Mouse (Mus musculus) layer of hippocampus, adult 2 months (tissue): ENCODE measurements around the gene Gng12. TPM values are rescaled to one million over a fixed set of nuclear protein-coding genes. Genes with fewer than 3 reads are reported as not detected.

ENCODE experiments used
- DNase-seq, 2 experiments: peaks; one replicate each; pipeline ENCODE4 v3.0.0; 2022; ENCODE audit warnings: low spot score in 2 of 2
- H3K27ac ChIP-seq: fragments of 200-600 bp; 2 replicates; pipeline ENCODE4 v1.8.1; 2022
- H3K4me3 ChIP-seq: fragments of 200-600 bp; 2 replicates; pipeline ENCODE4 v1.8.1; 2022; ENCODE audit warnings: mild to moderate bottlenecking
- CTCF ChIP-seq: fragments of 200-600 bp; conservative IDR thresholded peaks from 2 replicates; pipeline ENCODE4 v1.8.1; 2022; ENCODE audit warnings: antibody characterized with exemption, mild to moderate bottlenecking, moderate library complexity
- total RNA-seq, 2 experiments: library from RNA; stranded (reverse); gene quantifications; 2 replicates each; pipeline ENCODE4 v1.2.3; 2021

The Gng12 gene
- total RNA-seq, 2 experiments from 2014 or later = 61.8 to 62.6 TPM

- TF ChIP-seq CTCF = no peak
- Histone ChIP-seq H3K4me3 (peak overlapping the region; percentile 80), H3K27ac (peak overlapping the region; percentile 86; the same call in 1 of the 2 replicates)
- DNase-seq = no peak
Measured at GRCm38 (mm10) chr6:66897994-66898393, 1.8 kb downstream of the Gng12 start.

- TF ChIP-seq CTCF = no peak
- DNase-seq = no peak
- Histone ChIP-seq H3K4me3 (no peak overlapping the region), H3K27ac (no peak overlapping the region)
Measured at GRCm38 (mm10) chr6:66901926-66902325, 5.7 kb downstream of the Gng12 start.

- peak in 1 of 2 experiments; percentile 27 for DNase-seq
- no peak for TF ChIP-seq CTCF
Measured at GRCm38 (mm10) chr6:66903206-66903605, 7.0 kb downstream of the Gng12 start.

GRCm38 (mm10) chr6:66903720-66904119 lies 7.5 kb downstream of the Gng12 start:
- DNase-seq = no peak
- TF ChIP-seq CTCF = no peak
- no peak overlapping the region for H3K4me3 ChIP-seq
- H3K27ac ChIP-seq = peak overlapping the region; percentile 10; the same call in 1 of the 2 replicates

More at GRCm38 (mm10) chr6:66903206-66903605, 7.0 kb downstream of the Gng12 start:
- Histone ChIP-seq H3K4me3 (no peak overlapping the region; the same call in 1 of the 2 replicates), H3K27ac (peak overlapping the region; percentile 10; the same call in 1 of the 2 replicates)

- Histone ChIP-seq H3K27ac (no peak overlapping the region), H3K4me3 (no peak overlapping the region)
- TF ChIP-seq CTCF = no peak
- no peak for DNase-seq
Measured at GRCm38 (mm10) chr6:66906244-66906643, 10.0 kb downstream of the Gng12 start.

GRCm38 (mm10) chr6:66908327-66908973 lies 12.3 kb downstream of the Gng12 start:
- H3K4me3 ChIP-seq = no peak overlapping the region
- H3K27ac ChIP-seq = no peak overlapping the region
- DNase-seq = no peak
- TF ChIP-seq CTCF = no peak

- no peak for DNase-seq
- Histone ChIP-seq H3K27ac (peak overlapping the region; percentile 36; the same call in 1 of the 2 replicates), H3K4me3 (no peak overlapping the region)
- no peak for TF ChIP-seq CTCF
Measured at GRCm38 (mm10) chr6:66910493-66911435, 14.6 kb downstream of the Gng12 start.

- TF ChIP-seq CTCF = no peak
- no peak for DNase-seq
- Histone ChIP-seq H3K4me3 (no peak overlapping the region), H3K27ac (no peak overlapping the region)
Measured at GRCm38 (mm10) chr6:66913355-66913754, 17.2 kb downstream of the Gng12 start.

GRCm38 (mm10) chr6:66915592-66915991 lies 19.4 kb downstream of the Gng12 start:
- TF ChIP-seq CTCF = no peak
- DNase-seq = no peak
- Histone ChIP-seq H3K4me3 (no peak overlapping the region), H3K27ac (no peak overlapping the region)

- no peak overlapping the region for H3K4me3 ChIP-seq
- no peak overlapping the region for H3K27ac ChIP-seq
- TF ChIP-seq CTCF = no peak
- DNase-seq = no peak
Measured at GRCm38 (mm10) chr6:66917032-66917431, 20.8 kb downstream of the Gng12 start.

- no peak for TF ChIP-seq CTCF
- DNase-seq = no peak
- no peak overlapping the region for H3K27ac ChIP-seq
Measured at GRCm38 (mm10) chr6:66920786-66921185, 24.6 kb downstream of the Gng12 start.

GRCm38 (mm10) chr6:66921755-66922154 lies 25.6 kb downstream of the Gng12 start:
- DNase-seq = no peak
- H3K4me3 ChIP-seq = no peak overlapping the region
- TF ChIP-seq CTCF = no peak

More at GRCm38 (mm10) chr6:66920786-66921185, 24.6 kb downstream of the Gng12 start:
- H3K4me3 ChIP-seq = no peak overlapping the region

GRCm38 (mm10) chr6:66922501-66922900 lies 26.3 kb downstream of the Gng12 start:
- TF ChIP-seq CTCF = no peak
- Histone ChIP-seq H3K27ac (no peak overlapping the region), H3K4me3 (no peak overlapping the region)
- no peak for DNase-seq

More at GRCm38 (mm10) chr6:66921755-66922154, 25.6 kb downstream of the Gng12 start:
- no peak overlapping the region for H3K27ac ChIP-seq
